Mouse (Mus musculus): Measurements from ENCODE around the gene Sdhaf4. TPM values are rescaled to one million over a fixed set of nuclear protein-coding genes. Genes with fewer than 3 reads are reported as not detected.

Sdhaf4 gene
- polyA plus RNA-seq, 1 experiment from 2014 or later = 65.3 TPM

GRCm38 (mm10) chr1:23948778-23949699 lies 56.4 kb downstream of the Sdhaf4 start:
- no peaks in the 10 kb centered on the region for H3K4me1 ChIP-seq
- no peaks in the 10 kb centered on the region for H3K9me3 ChIP-seq
- H3K4me3 ChIP-seq = no peak overlapping the region
- H3K9ac ChIP-seq = no peak overlapping the region
- no peaks in the 10 kb centered on the region for H3K36me3 ChIP-seq
- no peak overlapping the region for H3K27ac ChIP-seq
- WGBS = 79% methylated on average over 15 of the region's 15 CpGs
- no peak for ATAC-seq (ENCODE audit: borderline replicate concordance, extremely low read depth, low FRiP score, low TSS enrichment)
- H3K4me2 ChIP-seq = no peak overlapping the region
- no peaks in the 10 kb centered on the region for H3K27me3 ChIP-seq

- Histone ChIP-seq H3K4me3 (no peak overlapping the region), H3K36me3 (no peaks in the 10 kb centered on the region), H3K27ac (no peak overlapping the region), H3K9me3 (no peaks in the 10 kb centered on the region), H3K27me3 (no peaks in the 10 kb centered on the region), H3K4me1 (no peaks in the 10 kb centered on the region), H3K4me2 (no peak overlapping the region), H3K9ac (no peak overlapping the region)
- no peak for ATAC-seq (ENCODE audit: borderline replicate concordance, extremely low read depth, low FRiP score, low TSS enrichment)
- WGBS = 66% methylated on average over 7 of the region's 7 CpGs
Observed at GRCm38 (mm10) chr1:23948290-23948689, 57.2 kb downstream of the Sdhaf4 start.

Other genes starting within 250 kb of the Sdhaf4 start
- 0.35 and 0.39 TPM in 2 replicates for gene B3gat2, start 243.9 kb downstream of the Sdhaf4 start, polyA plus RNA-seq (2015; fragmentation: Nextera tagmentation; extraction: Ambion mirVana)
- 40.5 and 43.0 TPM in 2 replicates for gene Smap1, start 83.3 kb downstream of the Sdhaf4 start, polyA plus RNA-seq (2015; fragmentation: Nextera tagmentation; extraction: Ambion mirVana)
- gene Fam135a, start 94.7 kb upstream of the Sdhaf4 start, polyA plus RNA-seq (2015; fragmentation: Nextera tagmentation; extraction: Ambion mirVana) = 30.0 and 32.9 TPM in 2 replicates
- 10.7 and 11.1 TPM in 2 replicates for gene Col9a1, start 172.0 kb upstream of the Sdhaf4 start, polyA plus RNA-seq (2015; fragmentation: Nextera tagmentation; extraction: Ambion mirVana)

Measured in lung, embryonic 15.5 days (tissue).